Mouse (Mus musculus): Measurements from ENCODE around the gene D6Ertd527e.

DNA sequence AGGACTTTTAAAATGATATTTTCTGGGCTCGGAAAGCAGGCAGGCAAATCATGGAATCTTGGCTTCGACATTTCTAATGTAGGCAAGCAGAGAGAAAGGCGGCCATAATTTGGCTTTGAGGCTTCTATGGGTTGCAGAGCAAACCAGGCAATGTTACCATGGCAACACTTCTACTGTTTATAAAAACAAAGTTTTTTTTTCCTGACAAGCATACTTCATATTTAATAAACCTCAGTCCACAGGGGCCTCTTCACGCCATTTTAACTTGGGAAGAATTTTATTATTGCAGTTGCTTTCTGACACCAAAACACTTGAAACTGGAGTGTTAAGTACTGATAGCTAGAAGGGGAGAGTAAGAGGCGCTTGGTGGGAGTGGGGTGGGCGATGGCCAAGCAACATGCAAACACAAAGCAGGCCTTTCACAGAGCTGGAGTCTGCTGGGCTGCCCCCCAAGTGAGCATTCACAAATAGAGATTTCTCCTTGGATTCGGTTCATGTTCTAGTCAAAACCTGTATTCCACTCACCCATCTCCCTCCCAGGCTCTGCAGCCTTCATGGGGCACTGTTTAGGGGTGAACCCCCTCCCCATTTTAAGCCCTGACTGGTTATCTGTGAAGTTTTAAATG lies 4.8 kb upstream of the D6Ertd527e start:
- TF ChIP-seq CTCF (IDR thresholded peaks at IDR 0.05; ENCODE audit: control insufficient read depth, insufficient read depth, insufficient read length) (no peak), USF1 (IDR thresholded peaks at IDR 0.05; ENCODE audit: low read depth) (no peak)
